Mouse (Mus musculus) brown adipose tissue, adult 24 weeks (tissue): ENCODE data around the gene Chmp4b. TPM values are rescaled to one million over a fixed set of nuclear protein-coding genes. Genes with fewer than 3 reads are reported as not detected.

Experiments used
- H3K27ac ChIP-seq: fragments of 200-500 bp; replicated peaks from 2 replicates; pipeline ENCODE4 v1.5.1; 2012; ENCODE audit warnings: low read depth, mild to moderate bottlenecking, low read length
- H3K4me1 ChIP-seq: fragments of 200-500 bp; 2 replicates; pipeline ENCODE4 v1.6.1; 2012; ENCODE audit warnings: low read length, mixed read lengths; ENCODE audit not compliant: control insufficient read depth, insufficient read depth, insufficient read length
- H3K4me3 ChIP-seq: fragments of 200-500 bp; 2 replicates; pipeline ENCODE4 v1.5.1; 2012; ENCODE audit warnings: low read depth, mild to moderate bottlenecking, low read length, moderate library complexity; ENCODE audit not compliant: insufficient read depth
- polyA plus RNA-seq: library from polyadenylated mRNA; stranded (reverse); fragments of >200 nt; gene quantifications from 2 replicates; pipeline ENCODE4 v1.2.4, GENCODE M21; 2012; ENCODE audit not compliant: missing spikeins, insufficient read depth, insufficient read length

Gene Chmp4b
- polyA plus RNA-seq, 1 experiment, result 108 TPM

DNA sequence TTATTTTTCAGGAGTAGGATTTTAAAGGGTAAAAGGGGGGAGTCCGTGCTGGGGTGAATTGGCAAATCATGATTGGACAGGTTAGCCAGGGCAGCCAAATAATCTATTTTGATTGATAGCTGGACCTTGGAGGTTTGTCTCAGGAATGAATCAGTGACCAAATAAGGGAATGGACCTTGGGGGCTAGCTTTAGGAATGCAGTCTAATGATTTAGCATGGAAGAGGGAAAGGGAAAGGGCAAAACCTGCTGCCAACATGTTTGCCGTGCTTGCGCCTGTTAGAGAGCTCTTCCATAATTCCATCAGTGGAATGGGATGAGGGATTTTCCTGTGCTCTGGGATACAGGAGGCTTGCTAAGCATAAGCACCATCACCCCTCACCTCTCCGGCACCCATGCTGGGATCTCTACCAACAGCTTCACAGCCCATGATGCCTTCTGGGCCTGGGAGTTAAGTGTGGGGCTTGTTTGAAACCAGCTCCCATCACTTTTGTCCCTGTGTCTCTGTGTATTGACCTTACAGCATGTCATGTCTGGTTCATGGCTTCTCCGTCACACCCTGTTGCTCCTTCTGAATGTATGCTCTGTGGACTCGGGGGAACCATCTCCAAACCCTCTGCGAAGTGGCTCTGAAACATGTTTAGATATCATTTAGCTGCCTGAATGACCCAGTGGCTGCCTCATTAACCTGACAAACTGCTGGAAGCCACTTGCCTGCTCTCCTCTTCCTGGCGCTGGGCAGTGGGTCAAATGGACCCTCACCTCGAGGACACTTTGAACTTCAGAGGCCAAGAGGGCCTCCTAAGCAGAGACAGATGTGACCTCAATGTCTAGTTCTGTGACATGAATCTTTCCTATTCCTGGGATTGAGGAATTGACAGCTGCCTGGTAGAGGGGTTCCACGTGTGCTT lies 91.7 kb downstream of the Chmp4b start:
- H3K4me3 ChIP-seq, result no peak overlapping the region
- H3K27ac ChIP-seq, result no peak overlapping the region
- H3K4me1 ChIP-seq, result no peaks in the 10 kb centered on the region

DNA sequence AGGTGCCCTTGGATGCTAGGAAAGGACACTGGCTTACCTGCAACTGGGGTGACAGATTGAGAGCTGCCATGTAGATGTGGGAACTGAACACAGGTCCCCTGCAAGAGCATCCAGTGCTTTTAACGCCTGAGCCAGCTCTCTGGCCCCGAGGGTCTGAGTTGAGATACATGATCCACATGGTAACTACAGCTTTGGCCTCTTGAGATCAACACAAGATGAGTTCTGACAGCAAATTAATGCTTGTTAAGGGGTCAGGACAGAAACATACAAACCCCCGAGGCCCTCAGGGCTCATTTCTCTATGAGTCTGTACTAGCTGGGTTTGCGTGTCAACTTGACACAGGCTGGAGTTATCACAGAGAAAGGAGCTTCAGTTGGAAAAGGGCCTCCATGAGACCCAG lies 92.4 kb downstream of the Chmp4b start:
- Histone ChIP-seq H3K4me1 (no peaks in the 10 kb centered on the region), H3K4me3 (no peak overlapping the region), H3K27ac (no peak overlapping the region)

Other genes starting within 250 kb of the Chmp4b start
- gene Snta1, start 243.6 kb upstream of the Chmp4b start, polyA plus RNA-seq, result 17.1 and 29.6 TPM in 2 replicates
- 6.9 and 7.9 TPM in 2 replicates for gene Cbfa2t2, start 215.2 kb upstream of the Chmp4b start, polyA plus RNA-seq
- not detected in 2 replicates for gene 1700003F12Rik, start 104.6 kb upstream of the Chmp4b start, polyA plus RNA-seq
- gene Actl10, start 99.9 kb upstream of the Chmp4b start, polyA plus RNA-seq, result not detected in 2 replicates
- not detected in 2 replicates for gene Necab3, start 92.8 kb upstream of the Chmp4b start, polyA plus RNA-seq
- gene E2f1, start 81.8 kb upstream of the Chmp4b start, polyA plus RNA-seq, result 0.63 and 1.3 TPM in 2 replicates
- 44.4 and 59.3 TPM in 2 replicates for gene Pxmp4, start 48.0 kb upstream of the Chmp4b start, polyA plus RNA-seq
- gene Zfp341, start 38.4 kb upstream of the Chmp4b start, polyA plus RNA-seq, result 0.71 and 0.88 TPM in 2 replicates
- not detected in 2 replicates for gene 4930519P11Rik, start 38.3 kb upstream of the Chmp4b start, polyA plus RNA-seq
- not detected in 2 replicates for gene Gm14214, start 118.3 kb downstream of the Chmp4b start, polyA plus RNA-seq
- 51.8 and 60.5 TPM in 2 replicates for gene Raly, start 139.4 kb downstream of the Chmp4b start, polyA plus RNA-seq
- gene a, start 139.7 kb downstream of the Chmp4b start, polyA plus RNA-seq, result not detected in 2 replicates
- 65.4 and 71.7 TPM in 2 replicates for gene Eif2s2, start 241.2 kb downstream of the Chmp4b start, polyA plus RNA-seq